Mouse (Mus musculus) heart, postnatal 25 days (tissue): ENCODE results near the gene Pnmal2. TPM values are rescaled to one million over a fixed set of nuclear protein-coding genes. Genes with fewer than 3 reads are reported as not detected.
A peak's percentile ranks its signal among the peaks of the same experiment; 100 is the strongest.

Experiments
- DNase-seq: peaks from one replicate; pipeline ENCODE4 v3.0.0; 2022; ENCODE audit warnings: low spot score
- intact Hi-C: fragments of 180-260 bp; cut with DNase I; formaldehyde crosslinking; loops from one replicate; pipeline ENCODE4 v1.15.1; 2025
- total RNA-seq, 2 experiments: library from RNA; stranded (reverse); gene quantifications; 2 replicates each; pipeline ENCODE4 v1.2.3; 2021

The Pnmal2 gene
- total RNA-seq, 2 experiments from 2014 or later, result 3.7 to 4.1 TPM

GRCm38 (mm10) chr7:16968414-16968813 is 23.9 kb downstream of the Pnmal2 start:
- intact Hi-C loops, result no loop called here
- no peak for DNase-seq

DNA sequence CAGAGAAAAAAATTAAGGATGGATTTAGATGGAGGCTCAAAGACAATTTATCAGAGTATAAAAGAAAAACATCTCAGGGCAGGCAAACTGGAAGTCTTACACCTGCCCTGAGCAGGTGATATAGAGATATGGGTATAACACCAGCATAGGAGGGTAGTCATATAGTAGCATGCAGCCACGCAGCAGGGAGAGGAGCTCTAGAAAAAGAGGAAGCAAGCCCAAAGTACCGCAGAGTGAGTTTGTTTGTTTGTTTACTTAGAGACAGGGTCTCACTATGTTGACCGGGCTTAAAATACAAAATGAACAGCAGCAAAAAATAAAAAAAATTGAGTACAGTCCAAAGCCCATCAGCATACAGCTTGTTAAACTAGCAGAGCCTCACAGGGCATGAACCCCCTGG is 26.7 kb downstream of the Pnmal2 start:
- DNase-seq, result no peak
- intact Hi-C loops, result no loop called here

GRCm38 (mm10) chr7:16974018-16974417 is 29.5 kb downstream of the Pnmal2 start:
- DNase-seq, result peak; percentile 53
- intact Hi-C loops, result no loop called here

DNA sequence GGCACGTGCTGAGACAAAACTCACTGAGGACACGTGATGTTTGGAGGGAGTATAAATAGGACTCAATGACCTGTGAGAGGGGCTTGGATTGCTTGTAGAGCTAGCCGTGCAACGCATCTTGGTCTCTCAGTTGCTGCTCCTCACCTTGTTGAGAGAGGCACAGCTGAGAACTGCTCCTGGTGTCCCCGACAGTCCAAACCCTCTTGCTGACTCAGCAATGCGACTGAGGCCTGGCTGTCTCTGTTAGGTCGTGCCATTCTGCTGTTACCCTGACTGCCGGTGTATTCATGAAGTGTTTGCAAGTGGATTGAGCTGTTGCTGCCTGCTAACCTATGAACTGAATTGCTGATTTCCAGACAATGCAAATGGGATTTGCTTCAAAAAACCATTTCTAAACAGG is 31.8 kb downstream of the Pnmal2 start:
- DNase-seq, result no peak
- intact Hi-C loops, result no loop called here

GRCm38 (mm10) chr7:16978173-16978572 is 33.7 kb downstream of the Pnmal2 start:
- intact Hi-C loops, result no loop called here
- no peak for DNase-seq

DNA sequence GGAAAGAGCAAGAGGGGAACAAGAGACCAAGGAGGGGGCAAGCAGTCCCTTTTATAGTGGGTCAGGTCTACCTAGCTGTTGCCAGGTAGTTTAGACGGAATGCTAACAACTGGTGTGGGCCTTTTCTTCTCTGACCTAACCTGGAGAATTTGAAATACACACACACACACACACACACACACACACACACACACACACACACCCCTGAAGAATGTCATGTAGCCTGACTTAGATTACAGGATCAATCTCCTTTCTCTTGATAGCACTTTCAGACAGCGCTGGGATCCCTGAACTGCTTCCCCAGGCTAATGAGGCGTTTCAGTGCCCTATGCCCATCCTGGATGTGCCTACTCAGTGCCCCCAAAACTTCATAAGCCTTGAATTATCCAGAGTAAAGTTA is 34.1 kb downstream of the Pnmal2 start:
- no peak for DNase-seq
- intact Hi-C loops, result no loop called here

GRCm38 (mm10) chr7:16980348-16980747 is 35.9 kb downstream of the Pnmal2 start:
- no peak for DNase-seq
- intact Hi-C loops, result no loop called here

GRCm38 (mm10) chr7:16982859-16983568 is 38.5 kb downstream of the Pnmal2 start, which contains the start of gene Gm42372:
Gm42372 (plus strand) TSS chr7:16983086.
- intact Hi-C loops, result no loop called here
- no peak for DNase-seq

DNA sequence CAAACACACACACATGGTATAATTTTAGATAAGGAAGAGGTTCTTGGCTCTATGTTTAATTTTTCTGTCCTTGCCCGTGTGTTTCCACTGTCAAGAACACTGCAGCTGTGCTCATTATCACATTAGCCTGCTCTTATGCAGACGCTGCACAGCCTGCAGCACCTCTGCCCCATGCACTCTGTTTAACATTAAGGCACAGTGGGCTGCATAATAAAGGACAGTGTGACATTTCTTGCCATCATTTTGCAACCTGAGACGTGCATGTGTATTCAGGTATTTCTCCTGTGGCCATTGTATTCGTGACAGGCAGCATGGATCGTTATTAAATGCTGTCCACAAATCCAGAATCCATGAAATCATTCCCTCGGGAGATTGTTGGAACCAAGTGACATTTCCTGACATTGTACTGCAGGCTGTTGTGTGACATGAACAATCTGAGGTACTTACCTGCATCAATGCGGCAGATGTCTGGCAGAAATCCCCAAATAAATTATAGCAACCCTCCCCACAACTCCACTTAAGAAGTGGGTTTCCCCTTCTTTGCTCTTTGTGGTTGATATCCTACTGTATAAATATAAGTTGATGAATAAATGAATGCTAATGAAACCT is 43.2 kb downstream of the Pnmal2 start:
- intact Hi-C loops, result no loop called here
- DNase-seq, result no peak

- no peak for DNase-seq
- intact Hi-C loops, result no loop called here
Observed at GRCm38 (mm10) chr7:16988405-16988804, 43.9 kb downstream of the Pnmal2 start.

DNA sequence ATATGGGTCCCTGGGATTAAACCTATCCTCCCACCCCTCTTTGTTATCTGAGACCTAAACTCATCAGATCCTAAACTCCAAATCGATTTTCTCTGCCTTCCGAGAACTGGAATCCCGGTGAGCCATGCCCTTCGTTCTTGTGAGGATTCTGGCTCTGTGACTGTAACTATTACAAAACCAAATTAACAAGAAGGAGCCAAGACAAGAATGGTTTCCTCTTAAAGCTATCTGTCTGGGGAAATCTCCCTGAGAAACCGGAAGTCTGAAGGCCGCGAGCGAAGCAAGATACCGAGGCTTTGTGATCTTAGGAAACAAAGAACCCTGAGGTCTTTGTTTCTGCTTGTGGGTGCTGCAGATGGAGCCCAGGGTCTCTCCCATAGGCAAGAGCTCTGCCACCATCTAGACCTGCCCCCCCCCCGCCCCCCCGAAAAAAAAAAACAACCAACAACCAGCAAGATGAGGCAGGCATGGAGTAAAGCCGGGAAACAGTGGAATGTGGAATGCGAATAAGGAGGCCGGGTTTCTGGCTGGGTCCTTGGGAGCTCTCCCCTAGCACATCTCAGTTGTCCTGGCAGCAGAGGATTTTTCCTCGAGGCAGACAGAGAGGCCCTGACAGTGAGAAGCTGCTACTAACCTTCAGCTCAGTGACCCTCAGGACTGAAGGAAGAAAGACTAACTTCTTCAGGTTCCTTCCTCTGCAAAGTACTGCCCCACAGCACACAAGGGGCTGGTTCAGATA is 45.7 kb downstream of the Pnmal2 start:
- intact Hi-C loops, result no loop called here
- no peak for DNase-seq

- no peak for DNase-seq
- intact Hi-C loops, result no loop called here
Observed at GRCm38 (mm10) chr7:16991681-16992450, 47.4 kb downstream of the Pnmal2 start.

DNA sequence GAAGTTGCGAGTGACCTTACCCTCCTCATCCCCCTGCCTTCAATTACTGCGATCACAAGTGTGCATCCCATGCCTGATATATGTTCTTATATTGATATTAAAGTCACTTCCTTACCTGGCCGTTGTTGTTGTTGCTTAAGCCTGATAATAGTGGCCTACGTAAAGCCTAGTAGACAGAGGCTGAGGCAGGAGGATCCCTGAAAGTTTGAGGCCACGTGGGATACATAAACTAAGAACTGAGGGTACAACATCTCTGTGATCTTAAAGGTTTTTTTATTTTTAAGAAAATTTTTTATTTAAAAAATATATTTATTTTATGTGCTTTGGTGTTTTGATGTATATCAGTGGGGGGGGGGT is 47.9 kb downstream of the Pnmal2 start, which contains the start of gene Ccdc8:
Ccdc8 (plus strand) TSS at position 258 of the 357 bp plus-strand sequence.
- DNase-seq, result no peak

DNA sequence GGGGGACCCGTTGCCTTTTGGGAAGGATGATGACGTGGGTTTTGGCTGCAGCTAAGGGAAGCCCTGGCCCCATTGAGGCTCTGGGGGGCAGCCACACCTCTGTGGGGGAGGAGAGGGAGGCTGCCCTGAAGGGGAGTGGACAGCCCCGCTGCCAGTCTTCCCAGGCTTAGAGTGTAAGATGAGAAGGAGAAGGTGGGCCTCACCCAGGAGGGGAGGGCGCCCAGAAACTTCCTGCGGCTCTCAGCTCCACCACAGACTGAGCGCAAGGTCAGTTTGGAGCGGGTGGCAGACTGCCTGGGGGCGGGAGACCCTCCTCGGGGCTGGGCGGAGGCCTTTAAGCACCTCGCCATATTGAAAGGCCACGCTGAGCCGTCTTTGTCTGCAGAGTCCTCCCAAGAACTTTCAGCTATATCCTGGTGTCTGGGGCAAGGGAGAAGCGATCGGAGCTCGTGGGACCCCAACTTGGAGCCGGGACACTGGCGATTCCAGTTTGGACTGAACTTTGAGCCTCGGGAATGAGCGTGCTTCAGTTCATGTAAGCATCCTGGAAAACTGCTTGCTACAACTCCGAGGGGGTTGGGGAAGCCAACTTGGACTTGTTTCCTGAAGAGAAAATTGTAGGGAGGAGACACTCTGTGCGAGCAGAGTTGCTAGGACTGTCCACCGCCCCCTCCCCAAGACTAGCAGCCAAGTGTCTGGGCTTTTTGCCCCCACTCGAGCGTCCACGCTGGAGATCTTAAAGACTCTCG is 49.3 kb downstream of the Pnmal2 start:
- intact Hi-C loops, result no loop called here
- peak; percentile 87 for DNase-seq

More for the DNA sequence above, 47.9 kb downstream of the Pnmal2 start, which contains the start of gene Ccdc8:
- intact Hi-C loops, result no loop called here

- intact Hi-C loops, result no loop called here
- DNase-seq, result no peak
Observed at GRCm38 (mm10) chr7:16994400-16994799, 49.9 kb downstream of the Pnmal2 start.

- intact Hi-C loops, result no loop called here
- DNase-seq, result no peak
Observed at GRCm38 (mm10) chr7:16995345-16995744, 50.9 kb downstream of the Pnmal2 start.
